Mouse (Mus musculus) cortical plate, adult 2 months (tissue): ENCODE data around the gene Slc8b1. TPM values are rescaled to one million over a fixed set of nuclear protein-coding genes. Genes with fewer than 3 reads are reported as not detected.

ENCODE experiments used
- H3K27ac ChIP-seq: fragments of 200-500 bp; 2 replicates; pipeline ENCODE4 v1.5.1; 2012; ENCODE audit warnings: low read length, control low read depth, inconsistent platforms; ENCODE audit not compliant: insufficient read depth
- H3K4me1 ChIP-seq: fragments of 200-500 bp; 2 replicates; pipeline ENCODE4 v1.6.1; 2011; ENCODE audit warnings: low read length; ENCODE audit not compliant: control insufficient read depth, insufficient read depth
- H3K4me3 ChIP-seq: fragments of 200-500 bp; 2 replicates; pipeline ENCODE4 v1.5.1; 2011; ENCODE audit warnings: mild to moderate bottlenecking, low read length, control low read depth; ENCODE audit not compliant: insufficient read depth
- CTCF ChIP-seq: fragments of 200-500 bp; IDR thresholded peaks from 2 replicates; pipeline ENCODE4 v1.5.1; 2011; ENCODE audit warnings: mild to moderate bottlenecking, control low read depth, low read length; ENCODE audit not compliant: insufficient read depth; ENCODE audit errors: extremely low read depth
- POLR2A ChIP-seq: fragments of 200-500 bp; IDR thresholded peaks from 2 replicates; pipeline ENCODE4 v1.6.1; 2011; ENCODE audit warnings: mild to moderate bottlenecking, low read length, control low read depth; ENCODE audit not compliant: insufficient read depth; ENCODE audit errors: extremely low read depth
- polyA plus RNA-seq: library from polyadenylated mRNA; depleted of rRNA; stranded (reverse); fragments of >200 nt; gene quantifications from 2 replicates; pipeline ENCODE4 v1.2.3, GENCODE M21; 2012

The Slc8b1 gene
- polyA plus RNA-seq, 1 experiment = 6.6 TPM

DNA sequence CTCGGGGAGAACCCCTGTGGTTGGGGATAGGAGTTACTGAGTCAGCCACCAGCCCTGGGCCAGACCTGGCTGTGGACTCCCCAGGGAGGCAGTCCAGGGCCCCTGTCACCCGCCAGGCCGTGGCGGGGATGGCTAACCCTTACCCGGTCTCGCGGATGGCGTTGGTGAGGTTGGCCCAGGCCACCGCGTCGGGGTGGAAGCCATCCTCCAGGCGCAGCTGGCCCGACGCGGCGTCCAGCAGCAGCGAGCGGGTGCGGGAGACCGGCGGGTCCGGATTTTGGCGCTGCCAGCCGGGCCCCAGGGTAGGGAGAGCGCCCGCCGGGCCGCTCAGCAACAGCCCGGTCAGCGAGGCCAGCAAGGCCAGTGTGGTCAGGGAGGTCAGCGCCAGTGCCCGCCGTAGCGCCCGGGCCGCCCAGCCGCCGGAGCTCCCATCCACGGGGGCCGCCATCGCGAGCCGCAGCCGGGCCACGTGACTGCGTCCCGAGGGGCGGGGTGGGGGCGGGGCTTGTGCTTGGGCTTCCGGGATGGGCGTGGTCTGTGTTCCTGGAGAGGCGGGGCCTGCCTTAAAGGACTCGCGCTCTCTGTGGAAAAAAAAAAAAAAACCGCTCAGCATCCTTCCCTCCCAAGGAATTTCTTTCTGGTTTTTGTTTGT, 7.7 kb upstream of the Slc8b1 start, which contains the start of gene Plbd2:
Plbd2 (minus strand) TSS at position 482 of the 652 bp plus-strand sequence.
- TF ChIP-seq CTCF (no peak), POLR2A (0 out of 2 replicates have a peak, but pooled peaks have one; percentile 30)
- peak within 1 kb of the TSS; percentile 59 for H3K27ac ChIP-seq
- H3K4me1 ChIP-seq = no peaks in the 10 kb centered on the region
- peak within 1 kb of the TSS; percentile 73 for H3K4me3 ChIP-seq

GRCm38 (mm10) chr5:120505368-120505767, 5.6 kb upstream of the Slc8b1 start:
- Histone ChIP-seq H3K27ac (no peak overlapping the region), H3K4me1 (no peaks in the 10 kb centered on the region), H3K4me3 (no peak overlapping the region)
- TF ChIP-seq CTCF (peak; percentile 76), POLR2A (no peak)

- TF ChIP-seq POLR2A = no peak
- no peak for TF ChIP-seq CTCF
- Histone ChIP-seq H3K4me3 (no peak overlapping the region), H3K27ac (no peak overlapping the region), H3K4me1 (no peaks in the 10 kb centered on the region)
These were observed 5.2 kb upstream of the Slc8b1 start for GRCm38 (mm10) chr5:120505781-120506180.

- no peaks in the 10 kb centered on the region for H3K4me1 ChIP-seq
- TF ChIP-seq CTCF (no peak), POLR2A (no peak)
- no peak overlapping the region for H3K27ac ChIP-seq
- H3K4me3 ChIP-seq = no peak overlapping the region
These were observed 4.5 kb upstream of the Slc8b1 start for GRCm38 (mm10) chr5:120506490-120506889.

DNA sequence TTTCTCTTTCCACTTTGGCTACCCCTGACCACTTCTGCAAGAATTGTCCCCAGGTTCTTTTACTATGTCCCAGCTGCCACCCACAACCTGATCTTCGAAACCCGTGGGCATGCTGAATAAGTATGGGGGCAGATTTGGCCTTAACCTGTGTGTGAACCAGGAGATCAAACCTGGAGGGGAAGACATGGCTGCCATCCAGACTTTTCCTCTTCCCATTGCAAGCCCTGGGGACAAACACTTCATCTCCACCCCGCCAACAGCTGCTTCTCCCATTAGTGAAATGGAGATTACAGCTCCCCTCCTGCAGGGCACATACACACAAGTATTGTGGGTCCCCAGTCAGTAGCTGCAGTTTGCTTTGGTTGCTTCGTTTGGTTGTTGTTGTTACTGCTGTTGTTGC, 3.7 kb upstream of the Slc8b1 start:
- no peak overlapping the region for H3K27ac ChIP-seq
- H3K4me1 ChIP-seq = no peaks in the 10 kb centered on the region
- no peak overlapping the region for H3K4me3 ChIP-seq
- TF ChIP-seq POLR2A = no peak
- TF ChIP-seq CTCF = no peak

- no peak for TF ChIP-seq CTCF
- no peak for TF ChIP-seq POLR2A
- Histone ChIP-seq H3K4me1 (no peaks in the 10 kb centered on the region), H3K27ac (no peak overlapping the region), H3K4me3 (peak overlapping the region; percentile 50; the same call in 1 of the 2 replicates)
These were observed 764 bp downstream of the Slc8b1 start for GRCm38 (mm10) chr5:120511643-120512220.

- Histone ChIP-seq H3K4me3 (no peak overlapping the region), H3K27ac (no peak overlapping the region), H3K4me1 (no peaks in the 10 kb centered on the region)
- TF ChIP-seq CTCF (no peak), POLR2A (no peak)
These were observed 2.1 kb downstream of the Slc8b1 start for GRCm38 (mm10) chr5:120512911-120513555.

GRCm38 (mm10) chr5:120514031-120514677, 3.2 kb downstream of the Slc8b1 start:
- Histone ChIP-seq H3K27ac (no peak overlapping the region), H3K4me1 (no peaks in the 10 kb centered on the region), H3K4me3 (no peak overlapping the region)
- TF ChIP-seq CTCF (no peak), POLR2A (no peak)

GRCm38 (mm10) chr5:120514754-120515153, 3.8 kb downstream of the Slc8b1 start:
- no peak overlapping the region for H3K4me3 ChIP-seq
- TF ChIP-seq POLR2A (no peak), CTCF (no peak)
- H3K4me1 ChIP-seq = no peaks in the 10 kb centered on the region
- no peak overlapping the region for H3K27ac ChIP-seq
